Mouse (Mus musculus) adrenal gland, postnatal 10 days (tissue): ENCODE data around the gene Snn. TPM values are rescaled to one million over a fixed set of nuclear protein-coding genes. Genes with fewer than 3 reads are reported as not detected.

ENCODE experiments used
- DNase-seq: peaks from one replicate; pipeline ENCODE4 v3.0.0; 2021; ENCODE audit warnings: mixed read lengths
- total RNA-seq, 2 experiments: library from RNA; stranded (reverse); gene quantifications; 2 replicates each; pipeline ENCODE4 v1.2.3; 2021

The Snn gene
- total RNA-seq, 2 experiments from 2014 or later = 23.2 to 27.3 TPM

- no peak for DNase-seq
Observed at GRCm38 (mm10) chr16:11078216-11078869, 17.6 kb downstream of the Snn start.

- no peak for DNase-seq
Observed at GRCm38 (mm10) chr16:11084181-11084580, 23.4 kb downstream of the Snn start.

DNA sequence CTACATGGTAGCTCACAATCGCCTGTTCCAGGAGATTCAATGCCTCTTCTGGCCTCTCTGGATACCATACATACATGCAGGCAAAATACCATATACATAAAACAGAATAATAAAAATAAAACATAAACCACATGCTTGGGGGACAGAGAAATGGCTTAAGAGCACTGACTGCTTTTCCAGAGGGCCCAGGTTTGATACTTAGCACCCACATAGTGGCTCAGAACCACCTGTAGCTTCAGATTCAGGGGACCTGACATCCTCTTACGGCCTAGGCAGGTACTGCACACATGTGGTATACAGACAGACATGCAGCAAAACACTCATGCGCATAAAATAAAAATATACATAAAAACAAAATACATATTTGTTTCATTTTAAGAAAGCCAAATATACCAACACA, 25.6 kb downstream of the Snn start:
- no peak for DNase-seq

GRCm38 (mm10) chr16:11086856-11087588, 26.3 kb downstream of the Snn start:
- no peak for DNase-seq

DNA sequence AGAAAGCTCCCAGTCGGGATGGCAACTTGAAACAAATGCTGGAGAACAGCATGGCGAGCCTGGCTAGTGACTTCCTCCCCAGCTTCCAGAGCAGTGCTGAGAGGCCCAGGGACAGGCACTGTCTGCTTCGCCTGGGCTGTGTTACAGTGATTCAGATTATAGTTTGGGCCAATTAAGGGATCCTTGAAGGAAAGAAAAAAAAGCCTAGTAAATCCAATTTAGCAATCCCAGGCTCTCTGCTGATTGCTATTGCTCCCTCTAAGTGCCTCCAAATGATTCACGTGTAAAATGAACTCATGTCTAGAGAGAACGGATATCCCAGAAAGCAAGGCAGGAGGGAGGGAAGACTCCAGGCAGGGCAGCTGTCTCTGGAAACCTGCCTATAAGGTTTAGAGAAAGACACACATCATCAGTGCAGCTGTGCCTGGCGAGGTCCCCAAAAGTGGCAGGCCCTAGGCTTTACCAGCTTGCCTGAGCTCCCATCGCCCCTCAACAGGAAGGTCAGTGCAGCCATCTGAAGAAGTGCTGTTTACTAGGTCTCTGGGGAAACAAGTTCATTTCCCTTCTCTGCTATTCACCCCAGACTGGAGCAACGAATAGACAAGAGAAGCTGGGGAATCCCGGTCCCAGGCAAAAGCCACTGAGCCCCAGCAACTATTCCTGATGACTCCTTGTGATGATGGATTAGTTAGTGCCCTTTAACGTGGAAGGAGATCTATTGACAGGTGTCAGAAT, 30.3 kb downstream of the Snn start:
- DNase-seq = no peak

GRCm38 (mm10) chr16:11092061-11092460, 31.3 kb downstream of the Snn start:
- DNase-seq = no peak

DNA sequence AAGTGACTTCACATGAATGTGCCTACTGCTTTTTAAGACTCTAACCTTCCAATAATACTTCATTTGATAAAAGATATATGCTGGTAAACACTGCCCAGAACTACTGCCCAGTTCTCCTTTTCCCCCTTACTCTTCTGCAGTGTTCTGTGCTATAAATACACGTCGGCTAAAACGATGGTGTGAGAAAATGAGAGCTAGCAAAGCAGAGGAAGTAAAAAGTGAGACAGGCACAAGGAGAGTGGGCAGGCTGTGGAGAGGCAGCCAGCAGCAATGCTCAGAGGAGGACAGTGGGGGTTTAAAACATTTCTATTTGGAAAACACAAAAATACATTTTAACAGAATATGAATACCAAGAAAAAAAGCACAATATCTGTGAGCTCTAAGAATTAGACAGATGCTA, 31.8 kb downstream of the Snn start:
- no peak for DNase-seq

- no peak for DNase-seq
Observed at GRCm38 (mm10) chr16:11093717-11094386, 33.1 kb downstream of the Snn start.

GRCm38 (mm10) chr16:11097301-11097700, 36.6 kb downstream of the Snn start:
- DNase-seq = no peak

- DNase-seq = no peak
Observed at GRCm38 (mm10) chr16:11104905-11105304, 44.2 kb downstream of the Snn start.

DNA sequence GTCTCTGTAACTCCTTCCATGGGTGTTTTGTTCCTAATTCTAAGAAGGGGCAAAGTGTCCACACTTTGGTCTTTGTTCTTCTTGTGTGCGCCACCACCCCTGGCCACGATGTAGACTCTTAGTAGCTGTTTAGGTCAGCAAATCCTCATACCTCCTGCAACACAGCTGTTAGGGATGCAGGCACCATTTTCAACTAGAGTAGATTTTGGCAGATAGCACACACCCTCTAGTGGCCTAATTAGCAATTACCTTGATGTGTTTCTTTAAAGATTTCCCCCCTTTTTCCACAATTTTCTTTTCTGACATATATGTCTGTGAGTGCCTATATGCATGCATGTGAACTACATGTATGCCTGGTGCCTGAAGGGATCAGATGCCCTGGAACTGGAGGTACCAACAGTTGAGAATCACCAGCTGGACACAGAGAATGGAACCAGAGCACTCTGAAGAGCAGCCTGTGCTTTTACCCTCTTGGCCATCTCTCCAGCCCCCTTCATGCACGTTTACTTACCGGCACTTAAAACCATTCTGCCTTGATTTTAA, 48.5 kb downstream of the Snn start:
- DNase-seq = no peak

GRCm38 (mm10) chr16:11122625-11123024, 61.9 kb downstream of the Snn start:
- DNase-seq = no peak

DNA sequence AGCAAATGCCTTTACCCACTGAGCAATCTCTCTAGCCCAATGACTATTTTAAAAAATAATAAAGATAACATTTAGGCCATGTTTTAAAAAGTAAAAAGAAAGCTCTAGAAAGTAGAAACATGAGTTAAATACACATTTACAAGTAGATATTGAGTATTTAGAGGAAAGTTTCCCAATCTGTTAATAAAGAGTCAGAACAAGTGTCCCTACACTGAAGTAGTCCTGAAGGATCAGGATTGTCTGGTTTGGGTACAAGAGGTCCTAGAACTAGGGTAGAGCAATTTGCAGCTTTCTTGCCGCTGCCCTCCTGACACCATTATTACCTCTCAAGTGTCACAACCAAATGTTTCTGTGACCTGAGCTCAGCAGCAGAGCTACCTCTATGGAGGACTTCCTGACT, 63.4 kb downstream of the Snn start:
- DNase-seq = no peak

Other genes with a start within 250 kb of the Snn start
- not detected for gene Gm11172, start 248.0 kb upstream of the Snn start, total RNA-seq
- gene Rmi2, start 225.9 kb upstream of the Snn start, total RNA-seq = 1 to 10 TPM; 1.6 to 1.8 TPM
- gene Litaf, start 5.2 kb downstream of the Snn start, total RNA-seq = 10 to 100 TPM; 47.5 to 51.3 TPM
- 10 to 100 TPM; 36.8 to 36.9 TPM for gene Txndc11, start 73.7 kb downstream of the Snn start, total RNA-seq
- 10 to 100 TPM; 49.0 to 83.8 TPM for gene Zc3h7a, start 115.4 kb downstream of the Snn start, total RNA-seq
- gene Rsl1d1, start 142.4 kb downstream of the Snn start, total RNA-seq = 10 to 100 TPM; 73.9 to 76.3 TPM
- gene Gspt1, start 193.4 kb downstream of the Snn start, total RNA-seq = 100 to 1,000 TPM; 102 to 103 TPM